Mouse (Mus musculus) kidney, adult 2 months (tissue): Measurements from ENCODE around the gene Heatr3. TPM values are rescaled to one million over a fixed set of nuclear protein-coding genes. Genes with fewer than 3 reads are reported as not detected.
"Not testable (repeated sequence)": the region's sequence is repeated elsewhere in the genome, so short reads cannot be mapped to it uniquely, and the experiment has no call there.

Source experiments
- DNase-seq: peaks from one replicate; pipeline ENCODE4 v3.0.0; 2021
- H3K27ac ChIP-seq: fragments of 200-500 bp; 2 replicates; pipeline ENCODE4 v1.5.1; 2012; ENCODE audit warnings: low read depth, low read length, control low read depth, inconsistent platforms; ENCODE audit not compliant: insufficient read depth
- H3K27me3 ChIP-seq: fragments of 200-500 bp; replicated peaks from 2 replicates; pipeline ENCODE4 v1.6.1; 2012; ENCODE audit warnings: mild to moderate bottlenecking, moderate library complexity, low read length, inconsistent platforms; ENCODE audit not compliant: control insufficient read depth, insufficient read depth
- H3K36me3 ChIP-seq: fragments of 200-500 bp; 2 replicates; pipeline ENCODE4 v1.6.1; 2012; ENCODE audit warnings: mild to moderate bottlenecking, moderate library complexity, low read length, inconsistent platforms; ENCODE audit not compliant: control insufficient read depth, insufficient read depth
- H3K4me1 ChIP-seq: fragments of 200-500 bp; 2 replicates; pipeline ENCODE4 v1.6.1; 2011; ENCODE audit warnings: low read length; ENCODE audit not compliant: control insufficient read depth, insufficient read depth
- H3K4me3 ChIP-seq: fragments of 200-500 bp; 2 replicates; pipeline ENCODE4 v1.5.1; 2011; ENCODE audit warnings: mild to moderate bottlenecking, low read depth, low read length, control low read depth; ENCODE audit not compliant: insufficient read depth
- CTCF ChIP-seq: fragments of 200-500 bp; conservative IDR thresholded peaks from 2 replicates; pipeline ENCODE4 v1.5.1; 2011; ENCODE audit warnings: low read depth, mild to moderate bottlenecking, control low read depth, low read length, moderate library complexity, mixed read lengths; ENCODE audit not compliant: insufficient read depth, insufficient read length
- POLR2A ChIP-seq: fragments of 200-500 bp; IDR thresholded peaks from one replicate; pipeline ENCODE4 v1.6.1; 2011; ENCODE audit warnings: low read depth, low read length, control low read depth
- WGBS: fragments of 180-500 bp; shearing (Covaris S2); methylation state at CpG from one replicate; pipeline ENCODE4 v1.1.7; 2018; 5-methylcytosine and 5-hydroxymethylcytosine counted together
- polyA plus RNA-seq: library from polyadenylated mRNA; depleted of rRNA; stranded (reverse); fragments of >200 nt; gene quantifications from 2 replicates; pipeline ENCODE4 v1.2.3, GENCODE M21; 2012; rRNA removed

Gene Heatr3
- polyA plus RNA-seq, 1 experiment = 15.3 TPM

DNA sequence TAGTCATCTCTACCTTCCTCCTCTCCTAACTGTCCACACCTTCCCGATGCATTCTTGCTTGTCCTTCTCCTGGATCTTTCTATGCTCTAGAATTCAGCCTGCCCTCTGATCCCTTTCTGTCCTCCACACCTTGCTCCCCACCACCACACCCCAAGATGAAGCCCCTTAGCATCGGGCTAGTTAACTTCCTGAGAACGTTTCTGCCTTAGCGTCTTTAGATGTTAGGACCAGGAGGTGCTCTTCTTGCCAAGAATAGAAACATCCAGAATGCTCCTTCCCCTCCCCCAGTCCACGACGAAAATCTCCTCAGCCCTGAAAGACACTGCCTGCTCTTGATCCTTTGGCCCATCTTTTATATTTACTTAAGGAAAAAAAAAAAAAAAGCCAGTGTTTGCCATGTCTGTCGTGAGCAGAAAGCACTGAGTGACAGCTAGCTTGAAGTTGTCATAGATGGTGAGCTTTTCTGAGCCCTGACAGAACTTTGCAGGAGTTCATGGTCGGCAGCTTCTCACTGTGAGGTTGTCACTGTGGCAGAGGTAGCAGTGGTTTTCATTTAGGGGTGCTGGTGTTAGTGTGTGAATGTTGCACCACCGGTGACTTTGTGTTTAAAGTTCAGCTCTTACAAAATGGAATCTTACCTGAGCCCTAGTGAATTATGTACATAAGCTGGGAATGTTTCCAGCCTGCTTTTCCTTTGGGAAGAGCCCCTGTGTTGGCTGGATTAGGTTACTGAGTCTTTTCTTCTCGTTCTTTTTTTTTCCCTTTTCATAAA lies 63.3 kb downstream of the Heatr3 start:
- Histone ChIP-seq H3K27me3 (no peaks in the 10 kb centered on the region), H3K4me3 (peak overlapping the region; percentile 92), H3K4me1 (peaks cover 35% of the 10 kb centered on the region), H3K36me3 (no peaks in the 10 kb centered on the region), H3K27ac (peak overlapping the region; percentile 2)
- no peak for DNase-seq
- TF ChIP-seq CTCF (no peak), POLR2A (no peak)
- 5% methylated on average over 10 of the region's 10 CpGs for WGBS

DNA sequence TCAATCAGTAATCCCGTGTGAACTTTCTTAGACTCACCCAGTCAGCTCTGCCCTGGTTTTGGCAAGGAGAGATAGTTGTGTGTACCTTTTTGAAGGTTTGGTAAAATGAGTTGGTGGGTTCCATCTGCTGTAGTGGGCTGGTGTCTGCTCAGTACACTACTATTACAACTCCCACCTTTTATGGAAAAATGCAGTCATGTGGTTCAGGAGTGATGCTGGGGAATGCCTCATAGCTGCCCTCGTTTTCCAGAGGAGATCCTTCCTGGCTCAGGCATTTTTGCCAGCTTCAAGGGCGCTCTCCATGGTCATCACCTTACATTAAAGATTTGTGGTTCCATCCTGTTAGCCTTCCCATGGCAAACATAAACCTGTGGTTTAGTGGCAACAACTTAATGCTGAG lies 64.0 kb downstream of the Heatr3 start:
- no peaks in the 10 kb centered on the region; the same call in 1 of the 2 replicates for H3K36me3 ChIP-seq
- TF ChIP-seq POLR2A (no peak), CTCF (no peak)
- H3K4me1 ChIP-seq = peaks cover 38% of the 10 kb centered on the region
- H3K27me3 ChIP-seq = no peaks in the 10 kb centered on the region
- WGBS = 28% methylated on average over 3 of the region's 3 CpGs
- no peak overlapping the region for H3K4me3 ChIP-seq
- peak overlapping the region; percentile 2; the same call in 1 of the 2 replicates for H3K27ac ChIP-seq
- peak; percentile 48 for DNase-seq

GRCm38 (mm10) chr8:88206016-88206415 lies 68.4 kb downstream of the Heatr3 start:
- Histone ChIP-seq H3K4me1 (peaks cover 49% of the 10 kb centered on the region), H3K27ac (no peak overlapping the region), H3K27me3 (no peaks in the 10 kb centered on the region), H3K4me3 (no peak overlapping the region), H3K36me3 (no peaks in the 10 kb centered on the region; the same call in 1 of the 2 replicates)
- WGBS = 66% methylated on average over 9 of the region's 9 CpGs
- no peak for DNase-seq
- TF ChIP-seq POLR2A = no peak
- no peak for TF ChIP-seq CTCF

GRCm38 (mm10) chr8:88207121-88207821 lies 69.6 kb downstream of the Heatr3 start:
- no peaks in the 10 kb centered on the region for H3K27me3 ChIP-seq
- no peak for DNase-seq
- H3K4me1 ChIP-seq = peaks cover 42% of the 10 kb centered on the region
- no peak overlapping the region for H3K27ac ChIP-seq
- no peak overlapping the region for H3K4me3 ChIP-seq
- WGBS = 64% methylated on average over 7 of the region's 7 CpGs
- TF ChIP-seq POLR2A (no peak), CTCF (no peak)
- H3K36me3 ChIP-seq = no peaks in the 10 kb centered on the region; the same call in 1 of the 2 replicates

- WGBS = 62% methylated on average over 6 of the region's 6 CpGs
- Histone ChIP-seq H3K27ac (peak overlapping the region; percentile 89), H3K4me1 (peaks cover 28% of the 10 kb centered on the region)
- H3K27me3 ChIP-seq, H3K36me3 ChIP-seq, H3K4me3 ChIP-seq: not testable (repeated sequence)
- DNase-seq = peak; percentile 89
Measured at GRCm38 (mm10) chr8:88209930-88210827, 72.5 kb downstream of the Heatr3 start.

DNA sequence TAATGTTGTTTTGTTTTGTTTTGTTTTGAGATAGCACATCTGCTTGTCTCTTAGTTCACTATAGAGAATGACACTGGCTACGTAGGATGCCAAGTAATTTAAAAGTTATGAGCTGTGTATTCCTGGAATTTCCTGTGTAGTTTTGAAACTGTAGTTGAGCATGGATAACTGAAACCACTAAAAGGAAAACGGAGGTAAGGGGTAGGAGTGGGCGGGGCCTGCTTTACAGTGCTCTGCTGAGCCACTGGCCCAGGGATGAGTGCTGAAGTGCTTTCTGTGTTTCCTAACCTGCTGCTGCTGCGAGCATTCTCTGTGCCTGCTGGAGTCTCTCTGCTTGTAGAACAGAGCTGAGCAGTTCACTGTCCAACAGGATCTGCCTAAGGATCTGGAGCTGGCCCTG lies 83.7 kb downstream of the Heatr3 start:
- H3K27me3 ChIP-seq = no peaks in the 10 kb centered on the region
- peaks cover 12% of the 10 kb centered on the region for H3K4me1 ChIP-seq
- no peak overlapping the region for H3K27ac ChIP-seq
- no peak overlapping the region for H3K4me3 ChIP-seq
- no peak for TF ChIP-seq POLR2A
- no peak for TF ChIP-seq CTCF
- WGBS = 46% methylated on average over 4 of the region's 4 CpGs
- H3K36me3 ChIP-seq = no peaks in the 10 kb centered on the region
- DNase-seq = no peak

Other genes starting within 250 kb of the Heatr3 start
- 4.1 and 5.6 TPM in 2 replicates for gene Zfp423, start 178.3 kb upstream of the Heatr3 start, polyA plus RNA-seq
- 15.1 and 23.7 TPM in 2 replicates for gene Cnep1r1, start 19.1 kb upstream of the Heatr3 start, polyA plus RNA-seq
- gene Tent4b, start 61.4 kb downstream of the Heatr3 start, polyA plus RNA-seq = 26.5 and 28.8 TPM in 2 replicates
- gene Adcy7, start 134.5 kb downstream of the Heatr3 start, polyA plus RNA-seq = 3.0 and 4.8 TPM in 2 replicates
- gene Brd7, start 224.3 kb downstream of the Heatr3 start, polyA plus RNA-seq = 23.9 and 25.6 TPM in 2 replicates